Mouse (Mus musculus): ENCODE measurements at regions not wholly inside any gene's neighbourhood (a gene's known extent, or its start where the extent isn't known, plus 50 kb on each side); places are given as distances from the start of the nearest gene placed in this dataset.
A peak's percentile ranks its signal among the peaks of the same experiment; 100 is the strongest.

DNA sequence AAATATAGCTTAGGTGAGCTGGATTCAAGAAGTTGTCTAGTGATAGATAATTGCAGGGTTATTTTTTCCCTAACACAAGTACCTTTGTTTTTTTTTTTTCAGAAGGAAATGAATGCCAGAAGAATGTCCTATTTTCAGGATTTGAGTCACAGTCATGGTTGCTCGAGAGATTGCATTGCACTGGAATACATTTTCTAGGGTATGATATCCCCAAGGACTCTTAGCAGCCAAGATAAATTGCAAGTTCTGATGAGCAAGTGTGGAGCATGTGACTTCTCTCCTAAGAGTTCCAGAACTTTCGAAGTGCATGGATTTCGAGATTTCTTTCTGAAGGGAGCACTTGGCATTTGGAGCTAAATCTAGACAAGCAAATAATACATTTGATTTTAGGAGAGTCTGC is 140.9 kb upstream of the Tfap2d start:
- Histone ChIP-seq H3K36me3 (replicated peaks; ENCODE audit: control insufficient read depth, insufficient read depth, low read depth, low read length) (no peaks in the 10 kb centered on the region), H3K27ac (replicated peaks; ENCODE audit: low read depth, low read length) (no peak overlapping the region), H3K9ac (replicated peaks; ENCODE audit: low read length) (no peak overlapping the region), H3K4me1 (ENCODE audit: control insufficient read depth, insufficient read depth, low read length) (no peaks in the 10 kb centered on the region), H3K4me2 (ENCODE audit: low read depth, low read length) (no peak overlapping the region), H3K4me3 (ENCODE audit: low read depth, low read length) (no peak overlapping the region), H3K9me3 (replicated peaks; ENCODE audit: control insufficient read depth, low read length) (no peaks in the 10 kb centered on the region), H3K27me3 (ENCODE audit: control insufficient read depth, insufficient read depth, low read length) (no peaks in the 10 kb centered on the region)
- ATAC-seq (replicated peaks; ENCODE audit: insufficient number of reproducible peaks, low FRiP score, low TSS enrichment, low read depth) (no peak), DNase-seq (ENCODE audit: low spot score) (no peak)
- 72% methylated on average over 3 of the region's 3 CpGs for WGBS

DNA sequence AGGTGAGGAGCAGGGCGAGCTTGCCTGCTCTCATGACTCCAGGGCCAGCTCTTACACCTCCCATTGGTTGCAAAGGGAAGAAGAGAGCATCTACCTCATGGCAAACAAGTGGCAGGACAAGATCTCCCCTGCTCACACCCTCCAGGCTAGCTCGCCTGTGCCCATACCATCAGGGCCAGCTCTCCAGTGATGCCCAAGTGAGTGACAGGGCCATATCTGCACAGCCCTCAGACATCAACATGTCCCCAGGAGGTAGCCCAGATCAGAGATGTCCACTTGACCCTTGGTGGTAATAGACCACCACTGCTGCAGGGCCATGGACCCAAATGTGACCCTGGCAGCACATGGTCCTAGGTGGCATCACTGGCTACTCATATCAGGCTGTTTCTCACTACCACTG is 133.9 kb upstream of the Tfap2d start:
- DNase-seq (ENCODE audit: low spot score) = no peak
- Histone ChIP-seq H3K9me3 (replicated peaks; ENCODE audit: control insufficient read depth, low read length) (no peaks in the 10 kb centered on the region), H3K9ac (replicated peaks; ENCODE audit: low read length) (no peak overlapping the region), H3K27me3 (ENCODE audit: control insufficient read depth, insufficient read depth, low read length) (no peaks in the 10 kb centered on the region), H3K4me2 (ENCODE audit: low read depth, low read length) (no peak overlapping the region), H3K36me3 (replicated peaks; ENCODE audit: control insufficient read depth, insufficient read depth, low read depth, low read length) (no peaks in the 10 kb centered on the region), H3K4me1 (ENCODE audit: control insufficient read depth, insufficient read depth, low read length) (no peaks in the 10 kb centered on the region), H3K27ac (replicated peaks; ENCODE audit: low read depth, low read length) (no peak overlapping the region), H3K4me3 (ENCODE audit: low read depth, low read length) (no peak overlapping the region)
- ATAC-seq (replicated peaks; ENCODE audit: insufficient number of reproducible peaks, low FRiP score, low TSS enrichment, low read depth) = no peak
- WGBS = 63% methylated on average over 2 of the region's 2 CpGs

DNA sequence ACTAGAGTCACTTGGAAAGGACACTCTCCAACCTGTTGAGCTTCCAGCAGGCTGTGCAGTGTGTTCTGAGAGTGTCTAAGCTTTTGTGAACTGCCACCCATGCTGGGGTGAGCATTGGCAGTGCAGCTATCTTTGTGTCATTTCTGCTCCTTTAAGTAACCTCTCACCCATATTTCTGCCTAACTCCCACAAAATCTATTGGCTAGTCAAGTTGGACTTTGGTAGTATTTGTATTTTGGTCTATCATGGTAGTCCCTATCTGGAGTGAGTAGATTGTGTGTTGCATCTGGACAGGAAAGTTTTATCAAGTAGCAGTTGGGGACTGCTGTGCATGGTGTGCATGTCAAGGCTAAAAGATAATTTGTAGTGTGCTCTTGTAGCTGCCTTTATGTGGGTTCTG is 132.6 kb upstream of the Tfap2d start:
- ATAC-seq (replicated peaks; ENCODE audit: insufficient number of reproducible peaks, low FRiP score, low TSS enrichment, low read depth) = no peak
- Histone ChIP-seq H3K4me1 (ENCODE audit: control insufficient read depth, insufficient read depth, low read length) (no peaks in the 10 kb centered on the region), H3K27me3 (ENCODE audit: control insufficient read depth, insufficient read depth, low read length) (no peaks in the 10 kb centered on the region), H3K4me2 (ENCODE audit: low read depth, low read length) (no peak overlapping the region), H3K4me3 (ENCODE audit: low read depth, low read length) (no peak overlapping the region), H3K27ac (replicated peaks; ENCODE audit: low read depth, low read length) (no peak overlapping the region), H3K9me3 (replicated peaks; ENCODE audit: control insufficient read depth, low read length) (no peaks in the 10 kb centered on the region), H3K9ac (replicated peaks; ENCODE audit: low read length) (no peak overlapping the region), H3K36me3 (replicated peaks; ENCODE audit: control insufficient read depth, insufficient read depth, low read depth, low read length) (no peaks in the 10 kb centered on the region)
- DNase-seq (ENCODE audit: low spot score) = no peak

DNA sequence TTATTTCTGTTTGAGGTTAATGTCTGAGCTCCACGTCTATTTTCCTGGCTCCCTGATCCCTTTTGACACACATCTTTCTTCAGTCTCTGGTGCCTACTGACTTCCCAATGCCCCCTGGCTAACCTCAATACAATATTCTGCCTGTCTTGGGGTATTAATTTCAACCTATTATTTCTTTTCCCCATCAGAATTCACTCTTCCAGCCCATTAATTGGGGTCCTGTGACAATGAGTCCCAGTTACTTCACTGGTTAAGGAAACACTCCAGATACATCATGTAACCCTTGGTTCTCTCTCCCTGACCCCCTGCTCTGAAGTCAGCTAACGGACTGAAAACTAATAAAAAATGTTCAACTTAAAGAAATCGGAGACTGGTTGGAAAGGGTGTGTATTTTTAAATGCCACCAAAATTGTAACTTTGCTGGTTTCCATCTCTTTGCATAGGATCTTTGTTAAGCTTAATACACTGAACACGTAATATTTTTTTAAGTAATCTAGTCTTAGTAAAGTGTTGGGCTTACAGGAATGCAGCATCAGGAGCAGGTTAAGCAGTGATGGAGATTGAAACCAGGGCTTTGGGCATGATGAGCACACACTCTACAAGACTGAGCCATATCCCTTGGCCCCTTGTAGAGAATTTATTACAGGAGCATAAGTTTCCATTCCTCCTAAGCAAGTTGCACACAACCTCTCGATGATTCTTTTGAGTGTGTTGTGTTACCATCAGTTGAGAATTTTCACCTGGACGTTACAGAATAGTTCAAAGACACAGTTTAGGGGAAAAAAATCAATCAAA is 128.8 kb upstream of the Tfap2d start:
- Histone ChIP-seq H3K27me3 (ENCODE audit: control insufficient read depth, insufficient read depth, low read length) (no peaks in the 10 kb centered on the region), H3K4me3 (ENCODE audit: low read depth, low read length) (no peak overlapping the region)
- no peak for ATAC-seq (replicated peaks; ENCODE audit: insufficient number of reproducible peaks, low FRiP score, low TSS enrichment, low read depth)

DNA sequence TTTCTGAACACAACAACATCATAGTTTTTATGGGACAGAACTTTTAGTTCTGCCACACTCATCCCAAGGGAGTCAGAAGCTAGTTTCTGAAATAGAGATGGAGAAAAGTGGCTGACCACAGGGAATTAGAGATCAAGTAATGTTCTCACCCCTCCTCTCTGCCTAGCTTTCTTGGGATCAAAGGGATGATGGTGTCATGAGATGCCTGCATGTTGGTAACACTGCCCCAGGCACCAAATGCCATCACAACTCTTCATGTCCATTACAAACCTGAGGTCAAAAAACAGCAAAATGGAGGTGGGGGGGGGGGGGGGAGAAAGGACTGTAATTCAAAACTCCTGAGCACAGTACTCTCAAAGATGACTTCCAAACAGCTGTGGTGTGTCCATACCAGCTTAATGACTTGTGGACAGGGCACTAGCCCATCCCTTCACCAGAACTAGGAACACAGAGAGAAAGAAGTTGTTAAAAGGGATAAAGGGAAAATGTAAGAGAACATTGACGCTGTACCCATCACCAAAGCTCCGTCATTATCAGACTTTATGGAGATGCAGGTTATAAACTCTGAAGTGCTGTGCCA is 127.9 kb upstream of the Tfap2d start:
- H3K4me3 ChIP-seq (ENCODE audit: low read depth, low read length) = no peak overlapping the region
- no peaks in the 10 kb centered on the region for H3K27me3 ChIP-seq (ENCODE audit: control insufficient read depth, insufficient read depth, low read length)
- WGBS = 73% methylated on average over 2 of the region's 2 CpGs
- H3K36me3 ChIP-seq (replicated peaks; ENCODE audit: control insufficient read depth, insufficient read depth, low read depth, low read length) = no peaks in the 10 kb centered on the region
- no peaks in the 10 kb centered on the region for H3K9me3 ChIP-seq (replicated peaks; ENCODE audit: control insufficient read depth, low read length)
- no peak for DNase-seq (ENCODE audit: low spot score)
- no peak overlapping the region for H3K9ac ChIP-seq (replicated peaks; ENCODE audit: low read length)
- H3K4me1 ChIP-seq (ENCODE audit: control insufficient read depth, insufficient read depth, low read length) = no peaks in the 10 kb centered on the region
- no peak overlapping the region for H3K4me2 ChIP-seq (ENCODE audit: low read depth, low read length)
- ATAC-seq (replicated peaks; ENCODE audit: insufficient number of reproducible peaks, low FRiP score, low TSS enrichment, low read depth) = no peak
- no peak overlapping the region for H3K27ac ChIP-seq (replicated peaks; ENCODE audit: low read depth, low read length)

More for the DNA sequence above, 128.8 kb upstream of the Tfap2d start:
- Histone ChIP-seq H3K4me2 (ENCODE audit: low read depth, low read length) (no peak overlapping the region), H3K36me3 (replicated peaks; ENCODE audit: control insufficient read depth, insufficient read depth, low read depth, low read length) (no peaks in the 10 kb centered on the region), H3K27ac (replicated peaks; ENCODE audit: low read depth, low read length) (no peak overlapping the region), H3K9ac (replicated peaks; ENCODE audit: low read length) (no peak overlapping the region), H3K9me3 (replicated peaks; ENCODE audit: control insufficient read depth, low read length) (no peaks in the 10 kb centered on the region), H3K4me1 (ENCODE audit: control insufficient read depth, insufficient read depth, low read length) (no peaks in the 10 kb centered on the region)
- WGBS = 73% methylated on average over 6 of the region's 6 CpGs
- no peak for DNase-seq (ENCODE audit: low spot score)

DNA sequence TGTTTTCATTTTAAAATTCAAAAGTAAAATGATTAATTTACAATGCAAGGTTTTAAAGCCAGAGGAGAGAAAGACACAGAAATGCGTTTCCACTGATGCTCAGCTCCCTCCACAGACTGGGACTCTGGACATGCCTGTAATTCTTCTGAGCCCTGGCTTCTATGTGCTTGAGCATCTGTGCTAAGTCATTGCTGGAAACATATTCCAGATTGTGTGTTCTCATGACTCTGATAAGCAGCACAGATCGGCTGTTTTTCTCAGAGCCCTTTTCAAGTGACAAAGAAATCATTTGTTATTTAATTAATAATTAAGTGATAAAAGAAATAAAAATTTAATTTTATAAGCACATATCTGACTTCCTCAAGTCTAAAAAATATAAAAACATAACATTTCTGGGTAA is 127.3 kb upstream of the Tfap2d start:
- WGBS = 77% methylated on average over 2 of the region's 2 CpGs
- Histone ChIP-seq H3K36me3 (replicated peaks; ENCODE audit: control insufficient read depth, insufficient read depth, low read depth, low read length) (no peaks in the 10 kb centered on the region), H3K9ac (replicated peaks; ENCODE audit: low read length) (no peak overlapping the region), H3K4me2 (ENCODE audit: low read depth, low read length) (no peak overlapping the region), H3K27me3 (ENCODE audit: control insufficient read depth, insufficient read depth, low read length) (no peaks in the 10 kb centered on the region), H3K4me1 (ENCODE audit: control insufficient read depth, insufficient read depth, low read length) (no peaks in the 10 kb centered on the region), H3K27ac (replicated peaks; ENCODE audit: low read depth, low read length) (no peak overlapping the region), H3K9me3 (replicated peaks; ENCODE audit: control insufficient read depth, low read length) (no peaks in the 10 kb centered on the region), H3K4me3 (ENCODE audit: low read depth, low read length) (no peak overlapping the region)
- DNase-seq (ENCODE audit: low spot score) (no peak), ATAC-seq (replicated peaks; ENCODE audit: insufficient number of reproducible peaks, low FRiP score, low TSS enrichment, low read depth) (no peak)

DNA sequence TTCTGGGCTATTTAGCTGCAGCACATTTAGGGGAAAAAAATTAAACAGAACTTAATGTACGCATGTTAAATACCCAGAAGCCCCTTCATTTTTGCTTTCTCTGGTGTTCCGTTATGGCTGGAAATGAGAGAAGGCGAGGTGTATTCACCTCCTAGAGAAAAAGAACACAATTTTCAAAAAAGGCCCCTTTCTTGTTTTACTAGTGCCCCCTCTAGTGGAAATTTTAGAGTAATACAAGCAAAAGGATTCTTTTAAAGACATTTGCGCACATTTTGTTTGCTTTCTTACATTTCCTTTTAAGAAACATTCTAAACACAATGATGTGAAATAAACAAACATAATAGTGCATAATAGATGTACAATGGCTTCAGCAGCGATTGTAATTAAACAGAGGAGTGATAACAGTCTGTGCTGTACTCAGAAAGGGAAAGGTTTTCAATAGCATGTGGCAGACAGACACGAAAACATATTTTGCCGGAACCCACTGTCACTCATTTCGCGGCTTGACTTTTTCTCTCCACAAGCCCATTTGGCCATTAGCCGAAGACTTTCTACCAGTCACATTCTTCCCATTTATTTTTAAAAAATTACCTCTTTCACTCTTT is 126.0 kb upstream of the Tfap2d start:
- H3K27me3 ChIP-seq (ENCODE audit: control insufficient read depth, insufficient read depth, low read length) = no peaks in the 10 kb centered on the region
- no peak overlapping the region for H3K27ac ChIP-seq (replicated peaks; ENCODE audit: low read depth, low read length)
- WGBS = 44% methylated on average over 10 of the region's 10 CpGs
- H3K4me3 ChIP-seq (ENCODE audit: low read depth, low read length) = no peak overlapping the region
- H3K9me3 ChIP-seq (replicated peaks; ENCODE audit: control insufficient read depth, low read length) = no peaks in the 10 kb centered on the region
- H3K9ac ChIP-seq (replicated peaks; ENCODE audit: low read length) = no peak overlapping the region
- ATAC-seq (replicated peaks; ENCODE audit: insufficient number of reproducible peaks, low FRiP score, low TSS enrichment, low read depth) (no peak), DNase-seq (ENCODE audit: low spot score) (peak; percentile 59)
- H3K4me1 ChIP-seq (ENCODE audit: control insufficient read depth, insufficient read depth, low read length) = no peaks in the 10 kb centered on the region
- no peaks in the 10 kb centered on the region for H3K36me3 ChIP-seq (replicated peaks; ENCODE audit: control insufficient read depth, insufficient read depth, low read depth, low read length)
- H3K4me2 ChIP-seq (ENCODE audit: low read depth, low read length) = no peak overlapping the region

DNA sequence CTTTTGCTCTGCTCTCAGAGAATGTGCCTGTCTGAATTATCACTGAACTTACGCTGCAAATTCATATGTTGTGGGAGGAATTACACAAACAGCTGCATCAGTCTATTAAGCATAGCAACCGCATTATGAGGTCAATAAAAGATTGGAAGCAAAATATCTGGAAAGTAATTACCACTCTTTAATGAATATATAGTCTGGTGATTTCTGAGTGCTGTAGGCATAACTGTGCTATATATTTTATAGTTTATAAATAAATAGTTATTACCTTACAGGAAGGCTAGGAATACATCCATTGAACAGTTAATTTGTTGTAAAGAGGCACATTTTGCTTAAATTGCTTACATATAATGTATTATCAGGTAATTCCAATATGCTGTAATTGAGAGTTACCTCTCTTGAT is 123.7 kb upstream of the Tfap2d start:
- H3K9ac ChIP-seq (replicated peaks; ENCODE audit: low read length) = no peak overlapping the region
- H3K27ac ChIP-seq (replicated peaks; ENCODE audit: low read depth, low read length) = no peak overlapping the region
- no peak for ATAC-seq (replicated peaks; ENCODE audit: insufficient number of reproducible peaks, low FRiP score, low TSS enrichment, low read depth)
- DNase-seq (ENCODE audit: low spot score) = no peak
- no peaks in the 10 kb centered on the region for H3K36me3 ChIP-seq (replicated peaks; ENCODE audit: control insufficient read depth, insufficient read depth, low read depth, low read length)
- no peak overlapping the region for H3K4me3 ChIP-seq (ENCODE audit: low read depth, low read length)
- H3K4me1 ChIP-seq (ENCODE audit: control insufficient read depth, insufficient read depth, low read length) = no peaks in the 10 kb centered on the region
- H3K4me2 ChIP-seq (ENCODE audit: low read depth, low read length) = no peak overlapping the region
- no peaks in the 10 kb centered on the region for H3K27me3 ChIP-seq (ENCODE audit: control insufficient read depth, insufficient read depth, low read length)
- 86% methylated on average over 2 of the region's 2 CpGs for WGBS
- no peaks in the 10 kb centered on the region for H3K9me3 ChIP-seq (replicated peaks; ENCODE audit: control insufficient read depth, low read length)

All from embryonic facial prominence, embryonic 11.5 days (tissue).